8 mouse cellular contexts compared by ENCODE assay signal in genomic region chr11:85139581-85140540, GRCm38 (mm10). TPM values are rescaled to one million over a fixed set of nuclear protein-coding genes. Genes with fewer than 3 reads are reported as not detected.
DNase-seq lines count a peak whose midpoint lies in the region; ATAC-seq lines count a peak whose summit lies in the region.

Gene Usp32, minus strand, starts transcription at chr11:85140161.

- H3K4me3 ChIP-seq in intestine, embryonic 14.5 days (ENCODE audit: low read depth, low read length), result peak within 1 kb of the TSS; percentile 78

- peak within 1 kb of the TSS; percentile 76 for H3K9ac ChIP-seq in intestine, embryonic 14.5 days (ENCODE audit: low read length)

- ATAC-seq in intestine, embryonic 14.5 days (replicated peaks; ENCODE audit: low FRiP score, low TSS enrichment, low read depth), result peak; percentile 98

- H3K27me3 ChIP-seq in intestine, embryonic 14.5 days (replicated peaks; ENCODE audit: control insufficient read depth, insufficient read depth, low read length), result no peaks in the 10 kb centered on the region

- intact Hi-C loops in gastrocnemius, postnatal 14 days (cut with DNase I; ENCODE audit: low total_unique reads), result no loop called here
- intact Hi-C loops in left cerebral cortex, postnatal 14 days (cut with DNase I), result loop anchor here (5.0 kb wide), 1 partner anchor 268 kb away; the partner anchor contains the start of gene Ggnbp2

- peak within 1 kb of the TSS; percentile 77 for H3K4me2 ChIP-seq in intestine, embryonic 14.5 days (ENCODE audit: low read length)

- no peaks in the 10 kb centered on the region; the same call in 1 of the 2 replicates for H3K4me1 ChIP-seq in intestine, embryonic 14.5 days (replicated peaks; ENCODE audit: control insufficient read depth, insufficient read depth, low read length)

- peak within 1 kb of the TSS; percentile 69 for H3K27ac ChIP-seq in intestine, embryonic 14.5 days (ENCODE audit: low read depth)

- DNase-seq in adrenal gland, adult (ENCODE audit: inconsistent age in 2 of 2, low spot score in 1 of 2), result peak; percentile 98
- DNase-seq in embryo, embryonic 10.5 days (ENCODE audit: low spot score), result peak; percentile 98
- DNase-seq in gastrocnemius, postnatal 14 days, result peak; percentile 97
- peak; percentile 97 for DNase-seq in intestine, embryonic 14.5 days (ENCODE audit: low spot score)
- peak; percentile 97 for DNase-seq in left cerebral cortex, postnatal 14 days (ENCODE audit: low spot score in 2 of 2)
- DNase-seq in mesoderm, embryonic 11.5 days (ENCODE audit: low read depth, low spot score), result peak; percentile 97
- peak; percentile 95 to 96 for DNase-seq in right cerebral cortex, postnatal 36 days (ENCODE audit: low spot score in 2 of 2)
- DNase-seq in yolk sac, embryonic 10.5 days (ENCODE audit: low spot score), result peak; percentile 100

- H3K9me3 ChIP-seq in intestine, embryonic 14.5 days (ENCODE audit: control insufficient read depth, low read length), result no peaks in the 10 kb centered on the region

- under 1% methylated on average over 92 of the region's 94 CpGs for WGBS in intestine, embryonic 14.5 days

- H3K36me3 ChIP-seq in intestine, embryonic 14.5 days (ENCODE audit: control insufficient read depth, insufficient read depth, low read length), result no peaks in the 10 kb centered on the region

RNA-seq across cellular contexts. Expression of gene Usp32, which starts in this region (rescaled TPM):
- 1 to 10 TPM; 8.6 to 9.1 TPM for total RNA-seq in gastrocnemius, postnatal 14 days (2021)
- 5.5 and 5.7 TPM in 2 replicates for polyA plus RNA-seq in intestine, embryonic 14.5 days (2014; fragmentation: Nextera tagmentation; extraction: Ambion mirVana)
- 10 to 100 TPM; 92.5 to 99.8 TPM for total RNA-seq in left cerebral cortex, postnatal 14 days (2021)

Comparison
In these comparisons a context has a peak if more than half of its experiments do, and no peak if none do; other contexts are left out.
1. Peak in every context shown above with its lines: DNase-seq, ATAC-seq, H3K4me3 ChIP-seq and H3K27ac ChIP-seq.
2. RNA of gene Usp32 (total RNA-seq): 92.5 to 99.8 TPM in left cerebral cortex, postnatal 14 days; 8.6 to 9.1 TPM in gastrocnemius, postnatal 14 days; every median in the first group is over 4 times any median in the second.